Mouse (Mus musculus): ENCODE results near the gene Crot. TPM values are rescaled to one million over a fixed set of nuclear protein-coding genes. Genes with fewer than 3 reads are reported as not detected.

The Crot gene
- total and polyA plus RNA-seq, 3 experiments: 13.4 to 18.2 (median 13.5) TPM

DNA sequence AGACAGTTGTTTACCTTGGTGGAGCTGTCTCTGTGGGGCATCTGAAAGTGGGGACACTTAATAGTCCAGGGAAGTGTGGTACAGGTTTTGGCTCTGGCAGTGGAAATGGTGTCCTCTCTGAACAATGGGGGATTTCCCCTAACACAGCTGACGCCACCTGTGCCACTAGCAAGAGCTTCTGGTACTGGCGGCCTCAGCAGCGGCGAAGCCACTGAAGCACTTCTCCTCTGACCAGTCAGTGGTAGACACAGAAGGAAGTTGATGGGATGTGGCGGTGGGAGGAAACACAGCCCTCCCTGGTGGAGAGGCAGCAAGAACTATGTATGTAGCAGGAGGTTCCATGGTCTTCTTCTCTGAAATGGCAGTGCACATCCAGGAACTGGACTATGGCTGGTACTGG lies 32.6 kb downstream of the Crot start:
- in situ Hi-C loops (cut with MboI; ENCODE audit: low pct_ligation_motif_present, low pct_unique_long_range_greater_than_20kb, low sequenced_read_pairs) (no loop called here), dilution Hi-C loops (cut with MboI; ENCODE audit: extremely low pct_ligation_motif_present, extremely low pct_unique_long_range_greater_than_20kb, low sequenced_read_pairs) (no loop called here)
- H3K9ac ChIP-seq (ENCODE audit: insufficient read depth, low read depth): no peak overlapping the region
- H3K36me3 ChIP-seq (replicated peaks in 1 of 2; ENCODE audit: control insufficient read depth in 1 of 2, insufficient read depth in 1 of 2, low read length in 1 of 2): peaks cover 30 to 53% of the 10 kb centered on the region in 2 experiments
- H3K4me2 ChIP-seq (ENCODE audit: insufficient read depth, low read depth, poor library complexity, severe bottlenecking): no peak overlapping the region
- peak overlapping the region; percentile 8; the same call in 1 of the 2 replicates for H3K27ac ChIP-seq (ENCODE audit: insufficient read depth, low read depth)
- H3K9me3 ChIP-seq (replicated peaks; ENCODE audit: low read length): no peaks in the 10 kb centered on the region
- peaks cover 11 to 34% of the 10 kb centered on the region in 2 experiments for H3K4me1 ChIP-seq (ENCODE audit: control insufficient read depth in 1 of 2, insufficient read depth in 2 of 2)
- no peaks in the 10 kb centered on the region for H3K79me2 ChIP-seq (replicated peaks; ENCODE audit: control insufficient read depth, extremely low read depth, insufficient read depth, poor library complexity, severe bottlenecking)
- H3K4me3 ChIP-seq (replicated peaks in 1 of 3; ENCODE audit: low read depth in 2 of 3, low read length in 2 of 3, poor library complexity in 1 of 3): no peak overlapping the region
- DNase-seq (ENCODE audit: extremely low read depth): peak; percentile 82
- peak; percentile 69 for TF ChIP-seq MEF2A (IDR thresholded peaks at IDR 0.05; ENCODE audit: borderline replicate concordance, low read depth, low read length)
- 0 out of 2 replicates have a peak, but pooled peaks have one; percentile 27 for TF ChIP-seq MYC (IDR thresholded peaks at IDR 0.05; ENCODE audit: low read depth, low read length)
- TF ChIP-seq SMC3 (IDR thresholded peaks at IDR 0.05; ENCODE audit: low read depth, low read length): peak; percentile 43
- 0 out of 2 replicates have a peak, but pooled peaks have one; percentile 26 for TF ChIP-seq MAX (IDR thresholded peaks at IDR 0.05; ENCODE audit: low read length)
- no peak for TF ChIP-seq E2F4 (IDR thresholded peaks at IDR 0.05; ENCODE audit: insufficient replicate concordance, low read depth, low read length)
- TF ChIP-seq RAD21 (IDR thresholded peaks at IDR 0.05; ENCODE audit: low read depth, low read length): peak; percentile 34
- no peak for TF ChIP-seq UBTF (IDR thresholded peaks at IDR 0.05; ENCODE audit: low read depth, low read length)
- peak; percentile 85 for TF ChIP-seq TCF12 (IDR thresholded peaks at IDR 0.05; ENCODE audit: low read depth, low read length)
- TF ChIP-seq EP300 (IDR thresholded peaks at IDR 0.05; ENCODE audit: low read length): peak; percentile 77
- TF ChIP-seq JUN (IDR thresholded peaks at IDR 0.05; ENCODE audit: insufficient read depth, low read depth, low read length): no peak
- peak in 1 of 2 experiments; percentile 39; a peak in 1 of 4 replicates for TF ChIP-seq CTCF (conservative IDR thresholded peaks at IDR 0.05 in 1 of 2, IDR thresholded peaks at IDR 0.05 in 1 of 2; ENCODE audit: low read depth in 2 of 2, low read length in 2 of 2)
- peak; percentile 67 for TF ChIP-seq IRF4 (IDR thresholded peaks at IDR 0.05; ENCODE audit: low read depth, low read length)
- TF ChIP-seq ELF1 (IDR thresholded peaks at IDR 0.05; ENCODE audit: low read depth, low read length): 0 out of 2 replicates have a peak, but pooled peaks have one; percentile 21
- TF ChIP-seq ETS1 (conservative IDR thresholded peaks at IDR 0.05; ENCODE audit: low read depth, low read length): peak; percentile 73
- no peak for TF ChIP-seq CHD2 (IDR thresholded peaks at IDR 0.05; ENCODE audit: low read length)
- no peak for TF ChIP-seq POLR2AphosphoS2 (IDR thresholded peaks at IDR 0.05; ENCODE audit: low read depth, low read length)
- TF ChIP-seq TBP (conservative IDR thresholded peaks at IDR 0.05; ENCODE audit: low read depth, low read length): 0 out of 2 replicates have a peak, but pooled peaks have one; percentile 16
- peak; percentile 49; the same call in 1 of the 2 replicates for TF ChIP-seq SIN3A (IDR thresholded peaks at IDR 0.05; ENCODE audit: low read length)
- TF ChIP-seq POLR2A (IDR thresholded peaks at IDR 0.05; ENCODE audit: low read depth, low read length): 0 out of 2 replicates have a peak, but pooled peaks have one; percentile 18
- no peaks in the 10 kb centered on the region for H3K27me3 ChIP-seq (replicated peaks)

DNA sequence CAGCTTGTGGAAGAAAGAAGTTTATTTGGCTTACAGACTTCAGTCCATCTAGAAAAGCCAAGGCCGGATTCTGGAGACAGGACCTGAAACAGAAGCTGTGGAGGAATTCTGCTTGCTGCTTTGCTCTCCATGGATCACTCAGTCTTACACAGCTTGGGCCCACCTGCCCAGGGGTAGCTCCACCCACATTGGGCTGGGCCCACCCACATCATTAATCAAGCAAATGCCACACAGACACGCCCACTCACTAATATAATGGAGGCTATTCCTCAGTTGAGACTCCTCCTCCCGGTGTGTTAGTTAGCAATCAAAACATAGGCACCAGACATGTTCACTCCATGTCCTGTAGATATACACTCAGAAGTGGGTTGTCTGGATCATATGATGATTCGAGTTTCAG lies 36.6 kb downstream of the Crot start:
- Histone ChIP-seq H3K4me1 (ENCODE audit: control insufficient read depth in 1 of 2, insufficient read depth in 2 of 2) (peaks cover 16 to 32% of the 10 kb centered on the region in 2 experiments), H3K9me3 (replicated peaks; ENCODE audit: low read length) (no peaks in the 10 kb centered on the region), H3K79me2 (replicated peaks; ENCODE audit: control insufficient read depth, extremely low read depth, insufficient read depth, poor library complexity, severe bottlenecking) (no peaks in the 10 kb centered on the region), H3K4me3 (replicated peaks in 1 of 3; ENCODE audit: low read depth in 2 of 3, low read length in 2 of 3, poor library complexity in 1 of 3) (no peak overlapping the region), H3K27ac (ENCODE audit: insufficient read depth, low read depth) (no peak overlapping the region), H3K4me2 (ENCODE audit: insufficient read depth, low read depth, poor library complexity, severe bottlenecking) (no peak overlapping the region), H3K27me3 (replicated peaks) (no peaks in the 10 kb centered on the region), H3K9ac (ENCODE audit: insufficient read depth, low read depth) (no peak overlapping the region), H3K36me3 (replicated peaks in 1 of 2; ENCODE audit: control insufficient read depth in 1 of 2, insufficient read depth in 1 of 2, low read length in 1 of 2) (peaks cover 9 to 19% of the 10 kb centered on the region in 2 experiments)
- in situ Hi-C loops (cut with MboI; ENCODE audit: low pct_ligation_motif_present, low pct_unique_long_range_greater_than_20kb, low sequenced_read_pairs) (no loop called here), dilution Hi-C loops (cut with MboI; ENCODE audit: extremely low pct_ligation_motif_present, extremely low pct_unique_long_range_greater_than_20kb, low sequenced_read_pairs) (no loop called here)
- TF ChIP-seq JUND (conservative IDR thresholded peaks at IDR 0.05; ENCODE audit: low read depth, low read length): no peak
- TF ChIP-seq ZKSCAN1 (IDR thresholded peaks at IDR 0.05; ENCODE audit: borderline replicate concordance, low read depth, low read length): no peak
- no peak for TF ChIP-seq ZNF384 (IDR thresholded peaks at IDR 0.05; ENCODE audit: low read depth, low read length)
- no peak for TF ChIP-seq ELF1 (IDR thresholded peaks at IDR 0.05; ENCODE audit: low read depth, low read length)
- TF ChIP-seq EP300 (IDR thresholded peaks at IDR 0.05; ENCODE audit: low read length): no peak
- no peak for TF ChIP-seq KAT2A (IDR thresholded peaks at IDR 0.05; ENCODE audit: insufficient replicate concordance, low read length)
- no peak for TF ChIP-seq ZMIZ1 (IDR thresholded peaks at IDR 0.05; ENCODE audit: low read depth, low read length)
- TF ChIP-seq ZC3H11A (IDR thresholded peaks at IDR 0.05; ENCODE audit: low read depth, low read length): no peak
- no peak for TF ChIP-seq SIN3A (IDR thresholded peaks at IDR 0.05; ENCODE audit: low read length)
- no peak for TF ChIP-seq CHD2 (IDR thresholded peaks at IDR 0.05; ENCODE audit: low read length)
- no peak for TF ChIP-seq CTCF (conservative IDR thresholded peaks at IDR 0.05 in 1 of 2, IDR thresholded peaks at IDR 0.05 in 1 of 2; ENCODE audit: low read depth in 2 of 2, low read length in 2 of 2)
- TF ChIP-seq USF1 (IDR thresholded peaks at IDR 0.05; ENCODE audit: low read depth, low read length): no peak
- no peak for TF ChIP-seq MYC (IDR thresholded peaks at IDR 0.05; ENCODE audit: low read depth, low read length)
- TF ChIP-seq POLR2AphosphoS2 (IDR thresholded peaks at IDR 0.05; ENCODE audit: low read depth, low read length): no peak
- TF ChIP-seq TBP (conservative IDR thresholded peaks at IDR 0.05; ENCODE audit: low read depth, low read length): no peak
- no peak for TF ChIP-seq NRF1 (IDR thresholded peaks at IDR 0.05; ENCODE audit: low read depth, low read length)
- no peak for TF ChIP-seq RCOR1 (conservative IDR thresholded peaks at IDR 0.05; ENCODE audit: low read depth, low read length)
- no peak for TF ChIP-seq ETS1 (conservative IDR thresholded peaks at IDR 0.05; ENCODE audit: low read depth, low read length)
- no peak for TF ChIP-seq BHLHE40 (IDR thresholded peaks at IDR 0.05; ENCODE audit: low read depth, low read length)
- no peak for TF ChIP-seq IRF4 (IDR thresholded peaks at IDR 0.05; ENCODE audit: low read depth, low read length)
- no peak for DNase-seq (ENCODE audit: extremely low read depth)
